Mouse (Mus musculus) midbrain, postnatal 0 days (tissue): ENCODE data around the gene Rab40b. TPM values are rescaled to one million over a fixed set of nuclear protein-coding genes. Genes with fewer than 3 reads are reported as not detected.
A peak's percentile ranks its signal among the peaks of the same experiment; 100 is the strongest.

Experiments
- ATAC-seq: fragments of 200-750 bp; cut with Nextera tagmentation; 2 replicates; pipeline ENCODE4 v1.8.0; 2017; ENCODE audit warnings: moderate number of reproducible peaks, mild to moderate bottlenecking, moderate TSS enrichment, moderate library complexity; ENCODE audit not compliant: low FRiP score
- DNase-seq: peaks from one replicate; pipeline ENCODE4 v3.0.0-alpha.2; 2015; ENCODE audit warnings: low spot score
- H3K27ac ChIP-seq: fragments of 300-500 bp; sonication (generic); 2 replicates; pipeline ENCODE4 v1.5.1; 2014; ENCODE audit warnings: low read depth, mild to moderate bottlenecking, low read length, mixed read lengths
- H3K27me3 ChIP-seq: fragments of 300-500 bp; sonication (generic); 2 replicates; pipeline ENCODE4 v1.6.1; 2014; ENCODE audit warnings: low read length, control low read depth, mixed read lengths; ENCODE audit not compliant: insufficient read depth
- H3K36me3 ChIP-seq: fragments of 300-500 bp; sonication (generic); 2 replicates; pipeline ENCODE4 v1.6.1; 2014; ENCODE audit warnings: low read length, control low read depth, mixed read lengths; ENCODE audit not compliant: insufficient read depth
- H3K4me1 ChIP-seq: fragments of 300-500 bp; sonication (generic); 2 replicates; pipeline ENCODE4 v1.6.1; 2014; ENCODE audit warnings: mild to moderate bottlenecking, control low read depth, antibody characterized with exemption, low read length, mixed read lengths; ENCODE audit not compliant: insufficient read depth
- H3K4me2 ChIP-seq: fragments of 300-500 bp; sonication (generic); 2 replicates; pipeline ENCODE4 v1.6.1; 2014; ENCODE audit warnings: low read depth, mild to moderate bottlenecking, low read length, mixed read lengths; ENCODE audit not compliant: poor library complexity, severe bottlenecking
- H3K4me3 ChIP-seq: fragments of 300-500 bp; sonication (generic); 2 replicates; pipeline ENCODE4 v1.5.1; 2014; ENCODE audit warnings: low read depth, mild to moderate bottlenecking, low read length, moderate library complexity
- H3K9ac ChIP-seq: fragments of 300-500 bp; sonication (generic); replicated peaks from 2 replicates; pipeline ENCODE4 v1.6.1; 2014; ENCODE audit warnings: mild to moderate bottlenecking, low read length, moderate library complexity, mixed read lengths; ENCODE audit not compliant: poor library complexity, severe bottlenecking
- H3K9me3 ChIP-seq: fragments of 300-500 bp; sonication (generic); 2 replicates; pipeline ENCODE4 v1.6.1; 2016; ENCODE audit warnings: low read length, control low read depth
- CTCF ChIP-seq: IDR thresholded peaks from 2 replicates; pipeline ENCODE4 v1.5.1; 2016; ENCODE audit warnings: antibody characterized with exemption, mild to moderate bottlenecking
- WGBS: fragments of 180-500 bp; shearing (Covaris S2); extraction: QIAGEN DNeasy Blood & Tissue Kit; methylation state at CpG from one replicate; pipeline ENCODE4 v1.1.7; 2014; 5-methylcytosine and 5-hydroxymethylcytosine counted together
- polyA plus RNA-seq: library from polyadenylated mRNA; unstranded; fragments of >200 nt; fragmentation: Nextera tagmentation; extraction: Ambion mirVana; gene quantifications from 2 replicates; pipeline ENCODE4 v1.2.1, GENCODE M21; 2015
- total RNA-seq: library from RNA; depleted of rRNA; stranded (reverse); fragments of >200 nt; gene quantifications from 2 replicates; pipeline ENCODE4 v1.2.3, GENCODE M21; 2014

Gene Rab40b
- total and polyA plus RNA-seq, 2 experiments from 2014 or later = 14.8 to 15.0 TPM

DNA sequence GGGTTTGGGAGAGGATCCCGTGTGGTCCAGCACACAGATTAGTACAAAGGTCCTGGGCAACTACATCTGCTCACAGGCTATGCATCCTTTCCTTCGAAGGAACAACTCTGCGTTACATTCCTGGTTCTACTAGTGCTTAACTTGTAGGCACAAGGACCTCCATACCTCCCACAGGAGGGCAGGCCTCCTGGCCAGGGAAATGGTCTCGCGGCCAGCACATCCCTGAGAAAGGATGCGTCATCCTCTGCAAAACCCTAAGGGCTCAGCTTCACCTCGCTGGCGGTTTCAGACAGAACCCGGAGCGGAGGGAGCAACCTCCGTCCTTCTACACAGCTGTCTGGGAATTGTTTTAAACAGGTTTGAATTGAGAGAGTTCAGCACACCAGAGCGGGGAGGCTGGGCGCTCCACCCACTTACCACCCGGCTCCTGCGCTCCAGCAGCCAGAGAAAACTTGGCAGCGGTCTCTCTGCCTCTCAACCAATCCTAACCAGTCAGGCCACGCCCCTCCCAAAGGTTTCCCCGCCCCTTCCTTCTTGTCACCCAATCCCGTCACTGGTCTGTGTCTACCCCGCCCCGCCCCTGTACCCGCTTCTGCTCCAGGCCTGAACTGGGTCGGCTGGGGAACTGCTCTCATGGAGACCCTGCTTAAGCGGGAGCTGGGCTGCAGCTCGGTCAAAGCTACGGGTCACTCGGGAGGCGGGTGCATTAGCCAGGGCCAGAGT lies 32.9 kb upstream of the Rab40b start, which contains the start of gene Fn3krp:
Gene Fn3krp, plus strand, starts transcription at position 572 of the 723 bp plus-strand sequence.
- 1% methylated on average over 27 of the region's 28 CpGs for WGBS
- peak within 1 kb of the TSS; percentile 55; the same call in 1 of the 2 replicates for H3K27ac ChIP-seq
- TF ChIP-seq CTCF = peak; percentile 46
- H3K36me3 ChIP-seq = no peaks in the 10 kb centered on the region
- H3K9ac ChIP-seq = peak within 1 kb of the TSS; percentile 57
- no peaks in the 10 kb centered on the region for H3K9me3 ChIP-seq
- peak within 1 kb of the TSS; percentile 87 for H3K4me2 ChIP-seq
- no peaks in the 10 kb centered on the region for H3K27me3 ChIP-seq
- H3K4me3 ChIP-seq = peak within 1 kb of the TSS; percentile 49
- ATAC-seq = peak; percentile 99
- H3K4me1 ChIP-seq = no peaks in the 10 kb centered on the region
- DNase-seq = peak; percentile 99

DNA sequence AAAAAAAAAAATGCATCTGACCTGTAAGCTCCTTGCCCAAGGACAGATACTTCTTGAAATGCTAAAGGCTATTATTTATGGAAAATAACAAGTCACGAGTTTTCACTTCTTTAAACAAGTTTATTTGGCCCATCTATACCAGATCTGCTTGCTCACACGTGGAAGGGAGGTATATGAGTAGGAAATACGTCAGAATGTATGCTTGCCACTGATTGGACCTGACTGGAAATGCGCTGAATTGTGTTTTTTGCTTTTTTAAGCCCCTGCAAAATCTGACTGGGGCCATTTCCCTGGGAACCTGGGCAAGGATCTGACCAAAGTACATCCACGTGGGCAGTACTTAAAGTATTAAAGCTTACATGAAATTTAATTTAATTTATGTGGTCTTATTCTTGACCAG lies 32.3 kb upstream of the Rab40b start:
- ATAC-seq (no peak), DNase-seq (no peak)
- Histone ChIP-seq H3K4me3 (peak overlapping the region; percentile 49), H3K4me1 (no peaks in the 10 kb centered on the region), H3K9me3 (no peaks in the 10 kb centered on the region), H3K27me3 (no peaks in the 10 kb centered on the region), H3K4me2 (peak overlapping the region; percentile 87), H3K27ac (no peak overlapping the region), H3K36me3 (no peaks in the 10 kb centered on the region), H3K9ac (peak overlapping the region; percentile 57; the same call in 1 of the 2 replicates)
- WGBS = 55% methylated on average over 5 of the region's 5 CpGs
- TF ChIP-seq CTCF = no peak

DNA sequence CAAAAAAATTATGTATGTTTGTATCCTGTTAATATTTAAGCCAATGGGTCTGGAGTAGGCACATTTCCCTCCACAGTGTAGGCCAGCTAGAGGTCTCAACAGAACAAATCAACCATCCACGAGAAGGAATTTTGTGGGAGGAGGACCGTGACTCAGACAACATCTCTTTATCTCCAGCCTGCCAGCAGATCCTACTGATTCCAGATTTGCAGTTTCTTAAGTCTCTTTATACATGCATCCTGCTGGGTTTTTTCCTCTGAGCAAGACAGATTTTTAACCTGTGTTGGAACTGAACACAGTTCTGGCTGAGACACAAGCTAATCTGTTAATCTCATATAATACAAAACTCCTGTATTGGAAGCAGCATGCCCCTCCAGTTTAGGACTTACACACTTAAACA lies 30.9 kb upstream of the Rab40b start:
- Histone ChIP-seq H3K27me3 (no peaks in the 10 kb centered on the region), H3K9ac (no peak overlapping the region), H3K4me2 (no peak overlapping the region), H3K36me3 (no peaks in the 10 kb centered on the region), H3K9me3 (no peaks in the 10 kb centered on the region), H3K4me3 (no peak overlapping the region), H3K4me1 (no peaks in the 10 kb centered on the region), H3K27ac (no peak overlapping the region)
- ATAC-seq = no peak
- WGBS = 46% methylated on average over 2 of the region's 2 CpGs
- TF ChIP-seq CTCF = no peak
- DNase-seq = no peak

DNA sequence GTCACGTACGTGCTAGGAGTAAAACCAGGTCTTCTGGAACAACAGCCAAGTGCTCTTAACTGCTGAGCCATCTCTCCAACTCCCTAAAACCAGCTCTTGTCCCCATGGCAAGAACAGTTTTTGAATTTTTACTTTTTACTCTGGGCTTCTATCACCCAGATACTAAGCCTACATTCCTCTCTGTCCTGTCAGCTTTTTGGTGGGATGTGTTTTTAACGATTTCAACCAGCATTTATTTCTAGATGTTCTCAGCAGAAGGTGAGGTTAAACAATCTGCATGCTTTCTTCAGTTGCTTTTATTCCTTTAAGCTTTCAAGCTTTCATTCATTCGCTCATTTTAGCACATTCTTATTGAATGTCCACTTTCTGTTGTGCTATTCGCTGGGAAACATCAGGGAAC lies 29.9 kb upstream of the Rab40b start:
- Histone ChIP-seq H3K9ac (no peak overlapping the region), H3K4me2 (no peak overlapping the region), H3K27ac (no peak overlapping the region), H3K27me3 (no peaks in the 10 kb centered on the region), H3K36me3 (no peaks in the 10 kb centered on the region), H3K4me1 (no peaks in the 10 kb centered on the region), H3K9me3 (no peaks in the 10 kb centered on the region), H3K4me3 (no peak overlapping the region)
- ATAC-seq = no peak
- TF ChIP-seq CTCF = no peak
- WGBS = 85% methylated on average over 5 of the region's 5 CpGs
- no peak for DNase-seq

DNA sequence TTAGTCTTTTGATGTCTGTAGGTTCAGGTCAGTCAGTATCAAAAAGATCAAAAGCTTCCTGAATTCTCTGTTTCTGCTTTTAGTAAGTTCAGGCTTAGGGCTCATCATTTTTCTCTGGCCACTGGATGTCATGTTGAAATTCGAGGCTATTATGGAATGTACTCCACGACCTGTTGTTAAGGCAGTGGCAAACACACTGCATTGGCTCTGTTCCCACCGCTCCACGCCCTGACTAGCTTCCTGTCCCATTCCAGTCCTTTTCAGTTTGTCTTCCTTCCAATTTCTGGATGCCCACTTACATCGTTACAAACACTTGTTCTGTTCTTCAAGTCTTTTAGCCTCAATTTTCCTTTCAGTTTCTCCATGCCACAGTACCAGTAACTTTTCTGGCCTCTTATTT lies 27.3 kb upstream of the Rab40b start:
- Histone ChIP-seq H3K4me3 (no peak overlapping the region), H3K36me3 (no peaks in the 10 kb centered on the region), H3K9ac (no peak overlapping the region), H3K9me3 (no peaks in the 10 kb centered on the region), H3K27ac (no peak overlapping the region), H3K4me2 (no peak overlapping the region), H3K27me3 (no peaks in the 10 kb centered on the region), H3K4me1 (no peaks in the 10 kb centered on the region)
- WGBS = 78% methylated on average over 5 of the region's 5 CpGs
- ATAC-seq (no peak), DNase-seq (no peak)
- no peak for TF ChIP-seq CTCF

DNA sequence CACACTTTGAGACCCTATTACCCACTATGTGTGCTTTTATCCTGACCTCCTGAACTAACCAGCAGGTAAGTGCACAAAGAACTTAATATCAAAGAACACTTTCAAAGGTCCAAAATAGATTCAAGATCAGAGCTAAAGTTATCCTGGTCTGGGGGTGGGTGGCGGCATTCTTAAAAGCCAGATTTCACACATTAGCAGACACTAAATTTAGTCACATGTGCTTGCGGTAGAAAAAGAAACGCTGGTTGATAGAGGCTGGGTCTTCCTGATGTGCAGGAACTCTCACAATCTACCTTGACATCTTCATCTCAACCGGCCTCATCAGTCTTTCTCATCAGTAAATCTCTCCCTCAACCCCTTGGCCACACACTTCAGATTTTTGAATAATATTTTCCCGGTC lies 26.7 kb upstream of the Rab40b start:
- ATAC-seq (no peak), DNase-seq (no peak)
- H3K27me3 ChIP-seq = no peaks in the 10 kb centered on the region
- no peaks in the 10 kb centered on the region for H3K4me1 ChIP-seq
- TF ChIP-seq CTCF = no peak
- no peak overlapping the region for H3K4me2 ChIP-seq
- H3K4me3 ChIP-seq = no peak overlapping the region
- 86% methylated on average over 5 of the region's 5 CpGs for WGBS
- no peak overlapping the region for H3K27ac ChIP-seq
- H3K36me3 ChIP-seq = no peaks in the 10 kb centered on the region
- H3K9me3 ChIP-seq = no peaks in the 10 kb centered on the region
- H3K9ac ChIP-seq = no peak overlapping the region
